Mouse (Mus musculus): ENCODE measurements around the gene Phlpp1.

DNA sequence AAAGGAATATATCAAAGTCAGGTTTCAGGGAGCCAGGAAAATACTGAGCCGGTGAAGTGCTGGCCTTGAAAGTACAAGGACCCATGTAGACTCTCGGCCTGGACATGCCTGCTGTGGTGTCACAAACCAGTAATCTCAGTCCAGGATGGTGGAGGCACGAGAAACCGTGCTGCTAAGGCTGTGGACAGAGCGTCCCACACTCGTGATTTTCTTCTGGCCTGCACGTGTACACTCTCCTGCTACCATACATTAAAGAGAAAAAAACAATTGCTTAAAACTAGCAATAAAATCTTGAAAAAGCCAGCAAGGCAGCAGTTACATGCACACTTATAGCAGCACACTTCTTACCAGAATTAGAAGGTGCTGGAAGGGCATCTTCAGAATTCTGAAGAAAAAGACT, 104.2 kb downstream of the Phlpp1 start:
- no peak for TF ChIP-seq CTCF (conservative IDR thresholded peaks at IDR 0.05; ENCODE audit: low read length)
- TF ChIP-seq NANOG (IDR thresholded peaks at IDR 0.05; ENCODE audit: borderline replicate concordance, low read length), result no peak
- no peak for TF ChIP-seq POU5F1 (IDR thresholded peaks at IDR 0.05; ENCODE audit: borderline replicate concordance, low read length)

Data from E14TG2a.4 (cell line).